Mouse (Mus musculus): Measurements from ENCODE around the gene Nos3. TPM values are rescaled to one million over a fixed set of nuclear protein-coding genes. Genes with fewer than 3 reads are reported as not detected.

Gene Nos3
- total RNA-seq, 2 experiments from 2014 or later: 5.0 to 7.1 TPM

DNA sequence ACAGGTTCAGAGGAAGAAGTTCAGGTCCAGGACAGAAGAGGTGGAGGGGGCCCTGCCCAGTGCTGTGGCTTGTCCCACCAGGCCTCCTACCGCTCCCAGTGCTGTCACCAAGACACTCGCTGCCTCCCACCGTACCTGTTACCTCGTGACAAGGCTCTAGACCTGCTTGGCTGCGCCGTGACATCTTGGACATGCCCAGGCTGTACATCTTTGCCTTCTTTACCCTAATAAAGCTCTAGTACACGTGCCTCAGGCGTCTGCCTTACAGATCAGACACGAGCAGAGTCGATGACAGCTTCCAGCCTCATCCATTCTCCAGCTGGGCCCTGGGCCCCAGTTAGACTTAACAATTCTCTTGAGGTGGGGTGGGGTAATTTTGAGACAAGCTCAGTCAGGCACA, 53.0 kb downstream of the Nos3 start:
- no peak overlapping the region for H3K27ac ChIP-seq
- H3K4me3 ChIP-seq: no peak overlapping the region
- TF ChIP-seq CTCF (IDR thresholded peaks at IDR 0.05): no peak
- intact Hi-C loops (cut with DNase I): loop anchor here (5.0 kb wide), 1 partner anchor 35 kb away; the partner anchor contains the start of gene Agap3
- DNase-seq: no peak

GRCm38 (mm10) chr5:24420381-24420780, 55.8 kb downstream of the Nos3 start:
- TF ChIP-seq CTCF (IDR thresholded peaks at IDR 0.05): no peak
- H3K27ac ChIP-seq: no peak overlapping the region
- DNase-seq: no peak
- intact Hi-C loops (cut with DNase I): no loop called here
- no peak overlapping the region for H3K4me3 ChIP-seq

DNA sequence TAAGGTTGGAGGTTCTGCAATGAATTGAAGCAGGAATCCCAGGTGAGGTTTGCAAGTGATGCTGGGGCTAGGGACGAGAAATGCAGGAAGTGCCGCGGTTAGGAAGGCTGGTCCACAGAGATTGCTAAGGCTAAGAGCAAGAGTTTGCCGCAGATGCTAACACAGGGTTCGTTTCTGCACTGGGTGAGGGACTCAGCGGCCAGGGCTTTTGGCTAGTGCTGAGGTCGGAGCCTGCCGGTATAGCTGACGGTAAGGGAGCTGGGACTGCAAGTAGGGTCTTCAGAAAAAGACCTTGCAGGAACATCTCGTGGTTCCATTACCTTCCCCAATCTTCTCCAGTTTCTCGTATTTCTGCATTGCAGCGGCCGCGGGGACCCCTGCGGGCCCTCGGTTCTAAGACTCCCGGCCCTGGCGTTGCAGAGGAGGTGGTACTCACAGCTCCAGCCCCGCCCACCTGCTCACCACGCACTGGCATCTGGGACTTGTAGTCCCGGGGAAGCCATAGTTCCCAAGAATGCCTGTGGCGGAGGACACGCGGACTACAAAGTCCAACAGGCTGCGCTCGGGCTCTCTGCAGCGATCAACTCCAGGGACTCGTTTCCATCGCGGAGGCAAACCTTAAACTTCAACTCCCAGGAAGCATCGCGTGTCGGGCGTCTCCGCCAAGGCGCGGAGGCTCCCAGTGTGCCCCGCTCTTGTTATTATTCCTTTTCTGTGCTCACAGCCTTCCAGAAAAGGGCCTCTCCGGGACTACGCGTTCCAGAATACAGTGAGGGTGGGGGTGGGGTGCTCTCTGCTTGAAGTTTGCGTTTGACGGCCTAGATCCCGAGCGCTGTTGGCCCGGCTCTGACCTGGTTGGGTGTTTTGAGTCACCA, 58.8 kb downstream of the Nos3 start, which contains the start of the genes Cdk5 and Slc4a2:
Gene Cdk5, minus strand, starts transcription at position 402 of the 875 bp plus-strand sequence.
Gene Slc4a2, plus strand, starts transcription at position 709 of the 875 bp plus-strand sequence.
- H3K27ac ChIP-seq: peak within 1 kb of the TSS; percentile 97
- peak within 1 kb of the TSS; percentile 78 for H3K4me3 ChIP-seq
- intact Hi-C loops (cut with DNase I): no loop called here

DNA sequence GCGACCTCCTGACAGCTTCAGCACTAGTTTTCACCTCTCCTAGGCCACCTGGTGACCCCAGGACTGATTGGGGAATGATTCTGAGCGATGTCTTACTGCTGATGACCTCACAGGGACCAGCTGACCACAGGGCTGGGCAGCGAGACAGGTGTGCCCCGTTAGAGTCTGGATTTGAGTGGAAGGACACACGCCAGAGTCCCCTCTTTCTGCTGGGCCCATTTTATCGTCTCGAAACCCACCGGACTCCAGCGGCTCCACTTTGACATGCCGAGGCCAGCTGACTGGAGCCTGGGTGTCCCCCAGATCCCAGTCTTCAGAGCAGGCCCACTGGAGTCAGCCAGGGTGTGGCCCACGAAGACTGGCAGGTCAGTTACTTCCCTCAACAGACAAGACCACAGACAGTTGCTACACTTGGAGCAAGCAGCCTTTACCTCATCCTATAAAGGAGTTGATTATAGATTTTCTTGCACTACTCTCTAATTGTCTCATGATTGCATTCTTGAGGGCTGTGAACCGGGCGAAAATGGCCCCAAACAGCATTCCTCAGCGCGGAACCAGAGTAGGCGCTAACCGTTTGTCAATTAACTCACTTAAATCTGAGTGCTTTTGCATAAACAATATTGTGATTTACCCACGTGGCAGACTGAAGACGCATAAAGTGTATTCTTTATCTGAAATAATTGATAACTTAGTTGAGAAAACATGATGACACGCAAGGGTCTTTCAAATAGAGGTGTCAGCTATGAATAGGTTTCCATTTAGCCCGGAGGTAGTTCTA, 59.6 kb downstream of the Nos3 start:
- Histone ChIP-seq H3K4me3 (peak overlapping the region; percentile 78), H3K27ac (peak overlapping the region; percentile 97)
- intact Hi-C loops (cut with DNase I): no loop called here
- DNase-seq: no peak
- TF ChIP-seq CTCF (IDR thresholded peaks at IDR 0.05): no peak

More for the DNA sequence above, 58.8 kb downstream of the Nos3 start, which contains the start of the genes Cdk5 and Slc4a2:
- no peak for TF ChIP-seq CTCF (IDR thresholded peaks at IDR 0.05)
- DNase-seq: peak; percentile 99

DNA sequence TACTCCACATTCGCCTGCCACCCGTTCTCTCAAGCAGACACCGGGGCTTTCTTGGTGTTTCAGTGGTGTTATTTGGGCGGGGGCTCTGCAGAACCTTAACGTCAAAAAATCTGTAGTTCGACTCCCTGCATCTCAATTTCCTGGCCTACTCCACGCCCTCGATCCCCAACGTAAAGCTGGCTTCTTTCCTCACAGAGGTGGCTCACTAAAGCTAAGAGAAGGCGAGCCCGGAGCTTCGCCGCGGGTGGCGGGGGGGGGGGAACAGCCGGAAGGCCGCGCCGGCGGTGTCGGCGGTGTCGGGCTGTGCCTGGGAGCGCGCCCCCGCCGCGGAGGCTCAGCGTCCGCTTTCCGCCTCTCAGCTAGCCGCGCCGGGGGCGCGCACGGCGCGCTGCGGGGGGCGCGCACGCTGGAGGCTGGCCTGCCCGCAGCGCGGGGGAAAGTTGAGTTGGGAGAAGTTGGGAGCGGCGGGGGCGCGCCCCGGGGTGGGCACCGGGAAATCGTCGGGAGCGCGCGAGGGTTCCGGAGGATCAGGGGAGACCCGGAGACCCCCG, 60.3 kb downstream of the Nos3 start:
- TF ChIP-seq CTCF (IDR thresholded peaks at IDR 0.05): no peak
- Histone ChIP-seq H3K4me3 (peak overlapping the region; percentile 78), H3K27ac (peak overlapping the region; percentile 97)
- intact Hi-C loops (cut with DNase I): no loop called here
- DNase-seq: peak; percentile 94

DNA sequence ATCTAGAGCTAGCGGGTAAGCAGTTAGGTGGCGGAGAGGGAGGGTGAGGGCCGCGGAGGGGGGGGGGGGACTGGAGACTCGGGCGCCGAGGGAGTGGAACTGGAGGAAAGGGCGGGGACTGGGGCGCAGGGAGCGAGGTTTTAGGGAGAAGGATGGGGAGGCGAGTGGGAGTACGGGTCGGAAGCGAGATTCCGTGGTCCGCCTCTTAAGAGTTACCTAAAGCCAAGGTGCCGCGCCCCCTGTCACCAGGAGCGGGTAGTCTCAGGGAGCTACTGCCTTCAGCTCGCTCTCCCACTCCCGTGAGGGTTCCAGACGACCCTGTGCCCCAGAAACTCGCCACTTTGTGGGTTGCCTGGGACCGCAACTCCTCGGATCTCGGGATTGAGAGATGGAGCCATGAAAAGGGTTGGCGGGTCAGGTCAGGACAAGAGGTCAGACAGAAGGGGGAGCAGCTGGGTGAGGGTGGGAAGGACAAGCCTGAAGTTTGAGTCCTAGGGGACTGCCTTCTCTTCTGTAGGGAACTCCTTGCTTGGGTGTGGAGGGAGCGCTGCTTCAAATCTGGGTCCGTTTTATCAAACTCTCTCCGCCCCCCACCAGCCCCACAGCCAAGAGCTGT, 60.9 kb downstream of the Nos3 start:
- no peak for DNase-seq
- Histone ChIP-seq H3K4me3 (peak overlapping the region; percentile 78), H3K27ac (peak overlapping the region; percentile 97)
- intact Hi-C loops (cut with DNase I): loop anchor here (2.0 kb wide), 1 partner anchor 19 kb away; the partner anchor contains the start of gene Fastk
- TF ChIP-seq CTCF (IDR thresholded peaks at IDR 0.05): peak; percentile 31; the same call in 1 of the 2 replicates

- intact Hi-C loops (cut with DNase I): loop anchor here (2.0 kb wide), 1 partner anchor 19 kb away; the partner anchor contains the start of gene Fastk
- TF ChIP-seq CTCF (IDR thresholded peaks at IDR 0.05): no peak
- DNase-seq: no peak
- Histone ChIP-seq H3K27ac (peak overlapping the region; percentile 97), H3K4me3 (peak overlapping the region; percentile 78)
These were observed 61.4 kb downstream of the Nos3 start for GRCm38 (mm10) chr5:24426037-24426432.

GRCm38 (mm10) chr5:24426556-24427284, 62.1 kb downstream of the Nos3 start:
- DNase-seq: no peak
- no peak for TF ChIP-seq CTCF (IDR thresholded peaks at IDR 0.05)
- intact Hi-C loops (cut with DNase I): loop anchor here (2.0 kb wide), 1 partner anchor 18 kb away; the partner anchor contains the start of gene Fastk
- H3K4me3 ChIP-seq: peak overlapping the region; percentile 78
- H3K27ac ChIP-seq: peak overlapping the region; percentile 97; the same call in 1 of the 2 replicates

DNA sequence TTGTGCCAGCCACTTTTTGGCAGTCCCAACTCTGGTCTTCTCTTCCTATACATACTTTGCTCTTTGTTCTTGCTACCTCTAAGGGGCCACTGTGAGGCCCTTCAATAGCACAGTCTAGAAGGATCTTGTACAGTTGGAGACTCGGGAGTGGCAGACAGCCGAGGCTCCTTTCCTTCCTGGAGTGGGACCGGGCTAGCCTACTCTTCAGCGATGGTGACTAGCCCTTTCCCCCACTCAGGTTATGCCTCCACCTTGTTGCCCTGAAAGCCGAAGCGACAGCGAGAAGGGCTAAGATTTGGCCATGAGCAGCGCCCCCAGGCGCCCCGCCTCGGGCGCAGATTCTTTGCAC, 62.6 kb downstream of the Nos3 start:
- H3K27ac ChIP-seq: no peak overlapping the region
- intact Hi-C loops (cut with DNase I): loop anchor here (2.0 kb wide), 1 partner anchor 18 kb away; the partner anchor contains the start of gene Fastk
- no peak overlapping the region for H3K4me3 ChIP-seq
- DNase-seq: no peak
- TF ChIP-seq CTCF (IDR thresholded peaks at IDR 0.05): no peak

DNA sequence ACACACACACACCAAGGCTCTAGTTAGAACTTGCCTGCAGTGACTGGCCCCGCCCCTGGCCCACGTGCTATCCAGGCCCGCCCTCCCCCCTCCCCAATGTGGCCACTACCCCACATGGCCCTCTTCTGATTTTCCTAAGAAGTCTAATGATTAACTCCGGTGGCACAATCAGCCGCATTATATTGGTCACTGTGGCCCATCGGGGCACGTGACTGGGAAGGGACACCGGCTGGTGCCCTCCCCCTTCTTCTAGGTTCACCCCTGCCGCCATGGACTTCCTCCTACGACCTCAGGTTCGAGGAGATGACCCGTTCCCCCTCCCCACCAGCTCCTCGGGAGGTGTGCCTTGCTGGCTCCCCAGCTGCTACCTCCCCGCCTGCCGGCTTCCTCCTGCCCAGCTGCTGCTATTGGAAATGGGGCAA, 63.4 kb downstream of the Nos3 start:
- H3K4me3 ChIP-seq: no peak overlapping the region
- H3K27ac ChIP-seq: no peak overlapping the region
- TF ChIP-seq CTCF (IDR thresholded peaks at IDR 0.05): no peak
- DNase-seq: no peak
- intact Hi-C loops (cut with DNase I): loop anchor here (2.0 kb wide), 1 partner anchor 17 kb away; the partner anchor contains the start of gene Fastk

DNA sequence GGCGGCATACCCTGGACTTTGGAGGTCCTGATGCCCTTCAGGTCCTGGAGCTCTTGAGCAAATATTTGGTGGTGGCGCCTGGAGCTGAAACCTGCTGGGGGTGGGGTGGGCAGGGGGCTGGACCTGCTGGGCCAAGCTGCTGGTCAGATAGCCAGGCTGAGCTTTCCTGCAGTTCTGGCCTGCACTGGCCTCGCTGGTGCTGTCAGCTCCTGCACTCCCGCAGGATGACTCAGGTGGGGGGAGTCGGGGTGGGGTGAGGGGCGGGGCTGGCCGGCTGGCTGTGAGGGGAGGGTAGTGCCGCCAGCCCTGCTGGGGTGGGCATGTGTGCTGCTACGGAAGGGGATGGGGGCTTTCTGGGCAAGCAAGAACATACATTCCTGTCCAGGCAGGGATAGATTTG, 64.0 kb downstream of the Nos3 start:
- Histone ChIP-seq H3K4me3 (no peak overlapping the region), H3K27ac (no peak overlapping the region)
- intact Hi-C loops (cut with DNase I): no loop called here
- no peak for DNase-seq
- TF ChIP-seq CTCF (IDR thresholded peaks at IDR 0.05): no peak

All from gastrocnemius, adult 2 months (tissue).